Mouse (Mus musculus): ENCODE measurements around the gene Mfsd4b4. TPM values are rescaled to one million over a fixed set of nuclear protein-coding genes. Genes with fewer than 3 reads are reported as not detected.

The Mfsd4b4 gene
- polyA plus RNA-seq, 1 experiment: not detected

- peaks cover 2% of the 10 kb centered on the region; the same call in 1 of the 2 replicates for H3K4me1 ChIP-seq (ENCODE audit: control insufficient read depth, insufficient read depth, low read length)
- no peak for TF ChIP-seq POLR2A (IDR thresholded peaks at IDR 0.05; ENCODE audit: insufficient read depth, low read depth, low read length)
- no peak for TF ChIP-seq CTCF (IDR thresholded peaks at IDR 0.05; ENCODE audit: insufficient read depth, low read depth, low read length)
- 86% methylated on average over 5 of the region's 5 CpGs for WGBS
- H3K27ac ChIP-seq (ENCODE audit: insufficient read depth, low read depth, low read length): no peak overlapping the region
- no peak overlapping the region for H3K4me3 ChIP-seq (ENCODE audit: insufficient read depth, low read depth, low read length)
Observed at GRCm38 (mm10) chr10:39896503-39896902, 2.5 kb downstream of the Mfsd4b4 start.

- Histone ChIP-seq H3K27ac (ENCODE audit: insufficient read depth, low read depth, low read length) (no peak overlapping the region), H3K4me1 (ENCODE audit: control insufficient read depth, insufficient read depth, low read length) (peaks cover 2% of the 10 kb centered on the region; the same call in 1 of the 2 replicates), H3K4me3 (ENCODE audit: insufficient read depth, low read depth, low read length) (no peak overlapping the region)
- WGBS: 73% methylated on average over 11 of the region's 11 CpGs
- TF ChIP-seq POLR2A (IDR thresholded peaks at IDR 0.05; ENCODE audit: insufficient read depth, low read depth, low read length): no peak
- TF ChIP-seq CTCF (IDR thresholded peaks at IDR 0.05; ENCODE audit: insufficient read depth, low read depth, low read length): no peak
Observed at GRCm38 (mm10) chr10:39893702-39894697, 5.0 kb downstream of the Mfsd4b4 start.

- WGBS: 70% methylated on average over 3 of the region's 3 CpGs
- Histone ChIP-seq H3K4me3 (ENCODE audit: insufficient read depth, low read depth, low read length) (no peak overlapping the region), H3K27ac (ENCODE audit: insufficient read depth, low read depth, low read length) (no peak overlapping the region), H3K4me1 (ENCODE audit: control insufficient read depth, insufficient read depth, low read length) (no peaks in the 10 kb centered on the region)
- TF ChIP-seq POLR2A (IDR thresholded peaks at IDR 0.05; ENCODE audit: insufficient read depth, low read depth, low read length) (no peak), CTCF (IDR thresholded peaks at IDR 0.05; ENCODE audit: insufficient read depth, low read depth, low read length) (no peak)
Observed at GRCm38 (mm10) chr10:39888621-39889020, 10.4 kb downstream of the Mfsd4b4 start.

GRCm38 (mm10) chr10:39865509-39865908 lies 33.5 kb downstream of the Mfsd4b4 start:
- H3K4me3 ChIP-seq (ENCODE audit: insufficient read depth, low read depth, low read length): no peak overlapping the region
- WGBS: 91% methylated on average over 2 of the region's 2 CpGs
- TF ChIP-seq POLR2A (IDR thresholded peaks at IDR 0.05; ENCODE audit: insufficient read depth, low read depth, low read length) (no peak), CTCF (IDR thresholded peaks at IDR 0.05; ENCODE audit: insufficient read depth, low read depth, low read length) (no peak)
- H3K27ac ChIP-seq (ENCODE audit: insufficient read depth, low read depth, low read length): no peak overlapping the region
- H3K4me1 ChIP-seq (ENCODE audit: control insufficient read depth, insufficient read depth, low read length): peaks cover 3% of the 10 kb centered on the region

GRCm38 (mm10) chr10:39842621-39843020 lies 56.4 kb downstream of the Mfsd4b4 start:
- Histone ChIP-seq H3K4me1 (ENCODE audit: control insufficient read depth, insufficient read depth, low read length) (no peaks in the 10 kb centered on the region), H3K4me3 (ENCODE audit: insufficient read depth, low read depth, low read length) (no peak overlapping the region), H3K27ac (ENCODE audit: insufficient read depth, low read depth, low read length) (no peak overlapping the region)
- 69% methylated on average over 1 of the region's 1 CpGs for WGBS
- TF ChIP-seq CTCF (IDR thresholded peaks at IDR 0.05; ENCODE audit: insufficient read depth, low read depth, low read length) (no peak), POLR2A (IDR thresholded peaks at IDR 0.05; ENCODE audit: insufficient read depth, low read depth, low read length) (no peak)

Other genes with a start within 250 kb of the Mfsd4b4 start
- 60.1 and 84.7 TPM in 2 replicates for gene Rev3l, start 167.1 kb downstream of the Mfsd4b4 start, polyA plus RNA-seq (2012; ENCODE audit: insufficient read depth, insufficient read length, low replicate concordance, missing spikeins)
- not detected in 2 replicates for gene Mfsd4b2, start 27.7 kb upstream of the Mfsd4b4 start, polyA plus RNA-seq (2012; ENCODE audit: insufficient read depth, insufficient read length, low replicate concordance, missing spikeins)
- gene Mfsd4b3, start 60.9 kb upstream of the Mfsd4b4 start, polyA plus RNA-seq (2012; ENCODE audit: insufficient read depth, insufficient read length, low replicate concordance, missing spikeins): not detected in 2 replicates
- gene Mfsd4b5, start 87.4 kb upstream of the Mfsd4b4 start, polyA plus RNA-seq (2012; ENCODE audit: insufficient read depth, insufficient read length, low replicate concordance, missing spikeins): not detected in 2 replicates
- gene Mfsd4b1, start 126.0 kb upstream of the Mfsd4b4 start, polyA plus RNA-seq (2012; ENCODE audit: insufficient read depth, insufficient read length, low replicate concordance, missing spikeins): not detected in 2 replicates
- gene Slc16a10, start 243.0 kb upstream of the Mfsd4b4 start, polyA plus RNA-seq (2012; ENCODE audit: insufficient read depth, insufficient read length, low replicate concordance, missing spikeins): not detected in 2 replicates